Mouse (Mus musculus) limb, embryonic 11.5 days (tissue): ENCODE measurements around the gene Plb1. TPM values are rescaled to one million over a fixed set of nuclear protein-coding genes. Genes with fewer than 3 reads are reported as not detected.
A peak's percentile ranks its signal among the peaks of the same experiment; 100 is the strongest.

Experiments used
- ATAC-seq: fragments of 200-750 bp; cut with Nextera tagmentation; 2 replicates; pipeline ENCODE4 v1.8.0; 2017; ENCODE audit warnings: low read depth; ENCODE audit not compliant: insufficient number of reproducible peaks, low FRiP score, low TSS enrichment
- DNase-seq: peaks from one replicate; pipeline ENCODE4 v3.0.0-alpha.2; 2015; ENCODE audit warnings: low spot score
- H3K27ac ChIP-seq: fragments of 300-500 bp; sonication (generic); replicated peaks from 2 replicates; pipeline ENCODE4 v1.5.1; 2014; ENCODE audit warnings: low read depth, mild to moderate bottlenecking, low read length
- H3K27me3 ChIP-seq: fragments of 300-500 bp; sonication (generic); 2 replicates; pipeline ENCODE4 v1.6.1; 2014; ENCODE audit warnings: mild to moderate bottlenecking, low read length, mixed read lengths; ENCODE audit not compliant: control insufficient read depth, insufficient read depth
- H3K36me3 ChIP-seq: fragments of 300-500 bp; sonication (generic); 2 replicates; pipeline ENCODE4 v1.6.1; 2014; ENCODE audit warnings: mild to moderate bottlenecking, low read length, moderate library complexity, mixed read lengths; ENCODE audit not compliant: control insufficient read depth, insufficient read depth
- H3K4me1 ChIP-seq: fragments of 300-500 bp; sonication (generic); 2 replicates; pipeline ENCODE4 v1.6.1; 2014; ENCODE audit warnings: low read length, mixed read lengths; ENCODE audit not compliant: control insufficient read depth, insufficient read depth
- H3K4me2 ChIP-seq: fragments of 300-500 bp; sonication (generic); 2 replicates; pipeline ENCODE4 v1.6.1; 2014; ENCODE audit warnings: low read depth, mild to moderate bottlenecking, moderate library complexity; ENCODE audit not compliant: severe bottlenecking
- H3K4me3 ChIP-seq: fragments of 300-500 bp; sonication (generic); 2 replicates; pipeline ENCODE4 v1.5.1; 2014; ENCODE audit warnings: low read depth, low read length
- H3K9ac ChIP-seq: fragments of 300-500 bp; sonication (generic); 2 replicates; pipeline ENCODE4 v1.6.1; 2014; ENCODE audit warnings: mild to moderate bottlenecking, low read length
- H3K9me3 ChIP-seq: fragments of 300-500 bp; sonication (generic); 2 replicates; pipeline ENCODE4 v1.6.1; 2016; ENCODE audit warnings: low read length; ENCODE audit not compliant: control insufficient read depth
- WGBS: fragments of 180-500 bp; shearing (Covaris S2); extraction: QIAGEN DNeasy Blood & Tissue Kit; methylation state at CpG from one replicate; pipeline ENCODE4 v1.1.7; 2014; 5-methylcytosine and 5-hydroxymethylcytosine counted together
- polyA plus RNA-seq: library from polyadenylated mRNA; unstranded; fragments of >200 nt; fragmentation: Nextera tagmentation; extraction: Ambion mirVana; gene quantifications from 2 replicates; pipeline ENCODE4 v1.2.1, GENCODE M21; 2014

The Plb1 gene
- polyA plus RNA-seq, 1 experiment from 2014 or later, result not detected

- H3K27me3 ChIP-seq, result no peaks in the 10 kb centered on the region
- DNase-seq (no peak), ATAC-seq (no peak)
- WGBS, result 82% methylated on average over 3 of the region's 3 CpGs
- H3K4me1 ChIP-seq, result no peaks in the 10 kb centered on the region
- no peak overlapping the region for H3K4me3 ChIP-seq
- H3K9ac ChIP-seq, result no peak overlapping the region
- no peak overlapping the region for H3K4me2 ChIP-seq
- no peaks in the 10 kb centered on the region for H3K9me3 ChIP-seq
- no peaks in the 10 kb centered on the region for H3K36me3 ChIP-seq
- H3K27ac ChIP-seq, result no peak overlapping the region
These were observed 33.4 kb upstream of the Plb1 start for GRCm38 (mm10) chr5:32199136-32199535.

- no peak overlapping the region for H3K9ac ChIP-seq
- no peaks in the 10 kb centered on the region for H3K27me3 ChIP-seq
- no peaks in the 10 kb centered on the region for H3K36me3 ChIP-seq
- no peaks in the 10 kb centered on the region for H3K4me1 ChIP-seq
- no peak overlapping the region for H3K27ac ChIP-seq
- 87% methylated on average over 3 of the region's 3 CpGs for WGBS
- H3K4me2 ChIP-seq, result no peak overlapping the region
- no peak overlapping the region for H3K4me3 ChIP-seq
- ATAC-seq (no peak), DNase-seq (no peak)
- H3K9me3 ChIP-seq, result no peaks in the 10 kb centered on the region
These were observed 32.9 kb upstream of the Plb1 start for GRCm38 (mm10) chr5:32199594-32199993.

GRCm38 (mm10) chr5:32204653-32205052 lies 27.9 kb upstream of the Plb1 start:
- no peak overlapping the region for H3K4me2 ChIP-seq
- no peak overlapping the region for H3K4me3 ChIP-seq
- H3K36me3 ChIP-seq, result no peaks in the 10 kb centered on the region
- H3K27me3 ChIP-seq, result no peaks in the 10 kb centered on the region
- no peaks in the 10 kb centered on the region for H3K4me1 ChIP-seq
- DNase-seq, result no peak
- 78% methylated on average over 4 of the region's 4 CpGs for WGBS
- H3K9me3 ChIP-seq, result no peaks in the 10 kb centered on the region
- no peak for ATAC-seq
- H3K9ac ChIP-seq, result no peak overlapping the region
- H3K27ac ChIP-seq, result no peak overlapping the region

- no peaks in the 10 kb centered on the region for H3K9me3 ChIP-seq
- H3K36me3 ChIP-seq, result no peaks in the 10 kb centered on the region
- ATAC-seq (no peak), DNase-seq (no peak)
- H3K4me3 ChIP-seq, result no peak overlapping the region
- H3K4me2 ChIP-seq, result no peak overlapping the region
- no peak overlapping the region for H3K27ac ChIP-seq
- WGBS, result 64% methylated on average over 2 of the region's 2 CpGs
- H3K9ac ChIP-seq, result no peak overlapping the region
- no peaks in the 10 kb centered on the region for H3K27me3 ChIP-seq
- no peaks in the 10 kb centered on the region for H3K4me1 ChIP-seq
These were observed 25.8 kb upstream of the Plb1 start for GRCm38 (mm10) chr5:32206726-32207125.

- ATAC-seq, result no peak
- H3K27ac ChIP-seq, result no peak overlapping the region
- no peaks in the 10 kb centered on the region for H3K9me3 ChIP-seq
- no peak for DNase-seq
- no peaks in the 10 kb centered on the region for H3K27me3 ChIP-seq
- H3K36me3 ChIP-seq, result no peaks in the 10 kb centered on the region
- H3K4me2 ChIP-seq, result no peak overlapping the region
- WGBS, result 82% methylated on average over 8 of the region's 8 CpGs
- no peak overlapping the region for H3K9ac ChIP-seq
- no peak overlapping the region for H3K4me3 ChIP-seq
- no peaks in the 10 kb centered on the region for H3K4me1 ChIP-seq
These were observed 24.0 kb upstream of the Plb1 start for GRCm38 (mm10) chr5:32208460-32208859.

GRCm38 (mm10) chr5:32211011-32211410 lies 21.5 kb upstream of the Plb1 start:
- DNase-seq (no peak), ATAC-seq (no peak)
- Histone ChIP-seq H3K9ac (no peak overlapping the region), H3K27me3 (no peaks in the 10 kb centered on the region), H3K4me3 (no peak overlapping the region), H3K4me1 (no peaks in the 10 kb centered on the region), H3K36me3 (no peaks in the 10 kb centered on the region), H3K4me2 (no peak overlapping the region), H3K27ac (no peak overlapping the region), H3K9me3 (no peaks in the 10 kb centered on the region)
- WGBS, result 74% methylated on average over 2 of the region's 2 CpGs

GRCm38 (mm10) chr5:32213746-32214145 lies 18.8 kb upstream of the Plb1 start:
- Histone ChIP-seq H3K9ac (no peak overlapping the region), H3K9me3 (no peaks in the 10 kb centered on the region), H3K27me3 (no peaks in the 10 kb centered on the region), H3K36me3 (no peaks in the 10 kb centered on the region), H3K4me2 (no peak overlapping the region), H3K27ac (no peak overlapping the region), H3K4me3 (no peak overlapping the region), H3K4me1 (no peaks in the 10 kb centered on the region)
- no peak for ATAC-seq
- no peak for DNase-seq
- 72% methylated on average over 4 of the region's 4 CpGs for WGBS

GRCm38 (mm10) chr5:32215510-32215909 lies 17.0 kb upstream of the Plb1 start:
- Histone ChIP-seq H3K4me2 (no peak overlapping the region), H3K4me1 (no peaks in the 10 kb centered on the region), H3K36me3 (no peaks in the 10 kb centered on the region), H3K27me3 (no peaks in the 10 kb centered on the region), H3K4me3 (no peak overlapping the region), H3K9me3 (no peaks in the 10 kb centered on the region), H3K9ac (no peak overlapping the region), H3K27ac (no peak overlapping the region)
- ATAC-seq (no peak), DNase-seq (peak; percentile 74)
- 73% methylated on average over 10 of the region's 10 CpGs for WGBS

- Histone ChIP-seq H3K4me3 (no peak overlapping the region), H3K36me3 (no peaks in the 10 kb centered on the region), H3K27ac (no peak overlapping the region), H3K4me2 (no peak overlapping the region), H3K9ac (no peak overlapping the region), H3K27me3 (no peaks in the 10 kb centered on the region), H3K4me1 (no peaks in the 10 kb centered on the region), H3K9me3 (no peaks in the 10 kb centered on the region)
- no peak for DNase-seq
- no peak for ATAC-seq
- WGBS, result 57% methylated on average over 4 of the region's 4 CpGs
These were observed 16.0 kb upstream of the Plb1 start for GRCm38 (mm10) chr5:32216465-32216864.
